Mouse (Mus musculus): ENCODE results near the gene Hbb-y. TPM values are rescaled to one million over a fixed set of nuclear protein-coding genes. Genes with fewer than 3 reads are reported as not detected.
"Not testable (repeated sequence)": the region's sequence is repeated elsewhere in the genome, so short reads cannot be mapped to it uniquely, and the experiment has no call there.

The Hbb-y gene
- polyA plus RNA-seq, 2 experiments = 361 to 543 TPM

DNA sequence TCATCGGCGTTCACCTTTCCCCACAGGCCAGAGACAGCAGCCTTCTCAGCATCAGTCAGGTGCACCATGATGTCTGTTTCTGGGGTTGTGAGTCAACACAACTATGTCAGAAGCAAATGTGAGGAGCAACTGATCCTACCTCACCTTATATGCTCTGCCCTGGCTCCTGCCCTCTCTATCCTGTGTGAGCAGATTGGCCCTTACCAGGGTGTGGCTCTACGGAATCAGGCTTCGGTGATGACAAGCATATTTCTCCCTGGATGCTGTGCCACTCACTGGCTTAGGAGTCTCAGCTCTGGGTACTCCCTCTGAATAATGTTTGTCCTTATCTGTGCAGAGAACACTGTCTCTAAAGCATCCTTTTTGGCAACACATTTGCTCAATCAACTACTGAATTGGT is 25.2 kb downstream of the Hbb-y start, which contains the start of gene Hbb-bs:
Hbb-bs (minus strand) TSS at position 289 of the 400 bp plus-strand sequence.
- Histone ChIP-seq H3K4me1 (replicated peaks; ENCODE audit: control insufficient read depth in 2 of 2, insufficient read depth in 2 of 2, low read length in 1 of 2) (peaks cover 28 to 30% of the 10 kb centered on the region in 2 experiments), H3K9me3 (ENCODE audit: control insufficient read depth, low read length) (no peaks in the 10 kb centered on the region), H3K4me2 (ENCODE audit: low read depth) (peak within 1 kb of the TSS; percentile 37), H3K36me3 (replicated peaks; ENCODE audit: control insufficient read depth, insufficient read depth, low read depth) (no peaks in the 10 kb centered on the region), H3K4me3 (ENCODE audit: insufficient read depth in 1 of 2, low read depth in 2 of 2, low read length in 2 of 2) (peak within 1 kb of the TSS; percentile 49 to 84), H3K27me3 (ENCODE audit: control insufficient read depth, insufficient read depth, low read length) (no peaks in the 10 kb centered on the region), H3K27ac (peak within 1 kb of the TSS; percentile 87), H3K9ac (replicated peaks) (peak within 1 kb of the TSS; percentile 78)
- WGBS (ENCODE audit: insufficient replicate concordance) = 30% methylated on average over 4 of the region's 4 CpGs
- TF ChIP-seq EP300 (IDR thresholded peaks at IDR 0.05; ENCODE audit: low read depth) (peak; percentile 95), CTCF (IDR thresholded peaks at IDR 0.05; ENCODE audit: low read depth) (no peak)
- ATAC-seq (ENCODE audit: insufficient read depth) (peak; percentile 81), DNase-seq (ENCODE audit: low read depth in 3 of 3, low spot score in 3 of 3) (peak; percentile 90 to 96 (median 93))

DNA sequence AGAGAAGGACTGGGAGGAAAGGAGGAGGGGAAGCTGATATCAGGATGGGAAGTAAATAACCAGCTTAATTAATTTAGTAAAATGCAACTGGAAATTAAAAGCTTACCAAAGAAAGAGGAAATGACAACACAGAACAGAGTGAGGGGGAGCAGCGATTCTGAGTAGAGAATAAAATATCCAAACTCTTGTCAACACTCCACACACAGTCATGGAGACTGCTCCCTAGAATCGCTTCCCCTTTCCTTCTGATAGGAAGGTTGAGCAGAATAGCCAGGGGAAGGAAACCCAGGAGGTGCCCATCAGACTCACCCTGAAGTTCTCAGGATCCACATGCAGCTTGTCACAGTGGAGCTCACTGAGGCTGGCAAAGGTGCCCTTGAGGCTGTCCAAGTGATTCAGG is 25.9 kb downstream of the Hbb-y start:
- H3K4me3 ChIP-seq (ENCODE audit: insufficient read depth in 1 of 2, low read depth in 2 of 2, low read length in 2 of 2); H3K4me2 ChIP-seq (ENCODE audit: low read depth); H3K36me3 ChIP-seq (replicated peaks; ENCODE audit: control insufficient read depth, insufficient read depth, low read depth); H3K27ac ChIP-seq; H3K27me3 ChIP-seq (ENCODE audit: control insufficient read depth, insufficient read depth, low read length); H3K9ac ChIP-seq (replicated peaks); ATAC-seq (ENCODE audit: insufficient read depth); H3K9me3 ChIP-seq (ENCODE audit: control insufficient read depth, low read length); DNase-seq (ENCODE audit: low read depth in 3 of 3, low spot score in 3 of 3): not testable (repeated sequence)
- H3K4me1 ChIP-seq (replicated peaks; ENCODE audit: control insufficient read depth in 2 of 2, insufficient read depth in 2 of 2, low read length in 1 of 2) = peaks cover 28 to 30% of the 10 kb centered on the region in 2 experiments
- no CpG with 5 or more reads among the region's 2 CpGs for WGBS (ENCODE audit: insufficient replicate concordance)

DNA sequence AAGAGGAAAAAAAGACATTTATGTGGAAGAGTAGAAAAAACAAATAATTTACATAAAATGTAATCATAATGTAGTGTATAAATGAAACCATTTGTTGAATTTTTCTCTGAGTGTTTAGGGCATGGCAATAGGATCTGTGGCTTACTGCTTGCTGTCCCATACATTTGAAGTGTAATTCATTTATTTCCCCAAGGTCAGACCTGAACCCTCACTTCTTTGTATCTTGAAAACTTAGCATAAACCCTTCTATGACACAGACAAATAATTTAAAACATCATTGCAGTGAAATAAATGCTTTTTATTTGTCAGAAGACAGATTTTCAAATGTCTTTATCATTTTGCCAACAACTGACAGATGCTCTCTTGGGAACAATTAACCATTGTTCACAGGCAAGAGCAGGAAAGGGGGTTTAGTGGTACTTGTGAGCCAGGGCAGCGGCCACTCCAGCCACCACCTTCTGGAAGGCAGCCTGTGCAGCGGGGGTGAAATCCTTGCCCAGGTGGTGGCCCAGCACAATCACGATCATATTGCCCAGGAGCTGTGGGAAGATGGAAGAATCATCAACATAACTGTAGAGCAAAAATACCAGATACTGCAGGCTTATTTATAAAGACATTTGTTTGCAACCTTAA is 26.6 kb downstream of the Hbb-y start:
- 64% methylated on average over 3 of the region's 3 CpGs for WGBS (ENCODE audit: insufficient replicate concordance)
- ATAC-seq (ENCODE audit: insufficient read depth) (peak; percentile 62), DNase-seq (ENCODE audit: low read depth in 3 of 3, low spot score in 3 of 3) (peak in 2 of 3 experiments; percentile 77 to 79)
- Histone ChIP-seq H3K36me3 (replicated peaks; ENCODE audit: control insufficient read depth, insufficient read depth, low read depth) (no peaks in the 10 kb centered on the region), H3K27ac (peak overlapping the region; percentile 90), H3K4me1 (replicated peaks; ENCODE audit: control insufficient read depth in 2 of 2, insufficient read depth in 2 of 2, low read length in 1 of 2) (peaks cover 28 to 30% of the 10 kb centered on the region in 2 experiments), H3K4me2 (ENCODE audit: low read depth) (peak overlapping the region; percentile 29), H3K9me3 (ENCODE audit: control insufficient read depth, low read length) (no peaks in the 10 kb centered on the region), H3K4me3 (ENCODE audit: insufficient read depth in 1 of 2, low read depth in 2 of 2, low read length in 2 of 2) (peak overlapping the region; percentile 45 to 54), H3K9ac (replicated peaks) (peak overlapping the region; percentile 68), H3K27me3 (ENCODE audit: control insufficient read depth, insufficient read depth, low read length) (no peaks in the 10 kb centered on the region)
- peak; percentile 58 for TF ChIP-seq EP300 (IDR thresholded peaks at IDR 0.05; ENCODE audit: low read depth)
- TF ChIP-seq CTCF (IDR thresholded peaks at IDR 0.05; ENCODE audit: low read depth) = no peak

DNA sequence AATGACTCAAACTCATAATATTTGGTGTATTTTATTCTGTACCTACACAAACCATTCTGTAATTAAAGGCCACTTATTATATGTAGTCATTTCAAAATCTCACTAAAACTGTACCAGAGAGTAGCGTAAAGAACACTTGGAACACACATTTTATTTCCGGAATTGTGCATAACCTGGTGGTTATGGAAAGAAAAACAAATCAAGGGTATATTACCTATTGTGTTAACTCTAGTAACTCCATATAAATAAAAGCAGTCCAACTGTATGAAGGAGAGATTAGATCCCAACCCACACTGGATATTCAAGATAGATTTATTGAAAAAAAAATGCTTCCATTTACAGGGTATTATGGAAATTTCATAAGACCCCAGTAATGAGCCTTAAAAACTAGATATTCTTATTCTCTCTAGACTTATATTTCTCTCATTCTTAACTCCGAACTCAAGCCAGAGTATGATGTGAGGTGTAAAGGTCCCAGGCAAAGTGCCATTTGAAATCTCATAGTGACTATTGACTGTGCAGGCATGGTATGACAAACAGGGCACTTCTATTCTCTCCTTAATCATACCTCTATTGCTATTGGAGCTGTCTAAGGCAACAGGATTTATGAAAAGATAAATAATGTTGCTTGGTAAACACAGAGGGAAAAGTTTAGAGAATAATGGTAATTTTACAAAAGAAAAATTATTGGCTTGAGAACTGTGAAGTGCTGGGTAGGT is 27.3 kb downstream of the Hbb-y start:
- Histone ChIP-seq H3K9ac (replicated peaks) (no peak overlapping the region; the same call in 1 of the 2 replicates), H3K4me3 (ENCODE audit: insufficient read depth in 1 of 2, low read depth in 2 of 2, low read length in 2 of 2) (peak overlapping the region; percentile 35 to 42; a peak in 3 of 4 replicates)

DNA sequence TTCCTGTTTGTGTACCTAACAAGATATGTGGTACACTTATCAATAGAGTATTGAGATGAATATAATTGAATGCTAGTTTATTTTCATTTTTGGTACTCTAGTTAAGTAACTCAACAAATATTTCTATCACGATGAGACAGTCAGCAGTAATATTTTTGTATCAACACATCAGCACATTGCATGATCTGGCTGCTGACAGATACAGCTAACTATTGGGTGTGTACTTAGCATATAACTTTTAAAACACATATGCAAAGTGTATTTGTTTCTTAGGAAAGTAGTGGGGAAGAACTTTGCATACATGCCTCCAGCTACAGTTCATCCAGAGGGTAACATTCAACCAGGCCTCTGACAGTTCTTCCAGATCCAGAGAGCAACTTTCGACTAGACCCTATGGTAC is 28.4 kb downstream of the Hbb-y start:
- H3K36me3 ChIP-seq (replicated peaks; ENCODE audit: control insufficient read depth, insufficient read depth, low read depth) = no peaks in the 10 kb centered on the region
- no peaks in the 10 kb centered on the region for H3K27me3 ChIP-seq (ENCODE audit: control insufficient read depth, insufficient read depth, low read length)
- TF ChIP-seq EP300 (IDR thresholded peaks at IDR 0.05; ENCODE audit: low read depth) (peak; percentile 65), CTCF (IDR thresholded peaks at IDR 0.05; ENCODE audit: low read depth) (no peak)
- peaks cover 19 to 23% of the 10 kb centered on the region in 2 experiments for H3K4me1 ChIP-seq (replicated peaks; ENCODE audit: control insufficient read depth in 2 of 2, insufficient read depth in 2 of 2, low read length in 1 of 2)
- no peak for ATAC-seq (ENCODE audit: insufficient read depth)
- peak overlapping the region; percentile 36 to 42 for H3K4me3 ChIP-seq (ENCODE audit: insufficient read depth in 1 of 2, low read depth in 2 of 2, low read length in 2 of 2)
- peak overlapping the region; percentile 67 for H3K4me2 ChIP-seq (ENCODE audit: low read depth)
- H3K27ac ChIP-seq = peak overlapping the region; percentile 96
- peak in 1 of 3 experiments; percentile 60 for DNase-seq (ENCODE audit: low read depth in 3 of 3, low spot score in 3 of 3)
- no peaks in the 10 kb centered on the region for H3K9me3 ChIP-seq (ENCODE audit: control insufficient read depth, low read length)
- 40% methylated on average over 2 of the region's 2 CpGs for WGBS (ENCODE audit: insufficient replicate concordance)
- peak overlapping the region; percentile 71 for H3K9ac ChIP-seq (replicated peaks)

More for the DNA sequence above, 27.3 kb downstream of the Hbb-y start:
- Histone ChIP-seq H3K9me3 (ENCODE audit: control insufficient read depth, low read length) (no peaks in the 10 kb centered on the region), H3K27ac (peak overlapping the region; percentile 96), H3K27me3 (ENCODE audit: control insufficient read depth, insufficient read depth, low read length) (no peaks in the 10 kb centered on the region), H3K4me1 (replicated peaks; ENCODE audit: control insufficient read depth in 2 of 2, insufficient read depth in 2 of 2, low read length in 1 of 2) (peaks cover 25 to 30% of the 10 kb centered on the region in 2 experiments), H3K36me3 (replicated peaks; ENCODE audit: control insufficient read depth, insufficient read depth, low read depth) (no peaks in the 10 kb centered on the region), H3K4me2 (ENCODE audit: low read depth) (peak overlapping the region; percentile 67)
- DNase-seq (ENCODE audit: low read depth in 3 of 3, low spot score in 3 of 3) (peak in 2 of 3 experiments; percentile 80 to 83), ATAC-seq (ENCODE audit: insufficient read depth) (peak; percentile 78)
- WGBS (ENCODE audit: insufficient replicate concordance) = 68% methylated on average over 3 of the region's 3 CpGs
- TF ChIP-seq EP300 (IDR thresholded peaks at IDR 0.05; ENCODE audit: low read depth) = peak; percentile 38
- no peak for TF ChIP-seq CTCF (IDR thresholded peaks at IDR 0.05; ENCODE audit: low read depth)
